Mouse (Mus musculus): ENCODE results near the gene Apoc2.
A peak's percentile ranks its signal among the peaks of the same experiment; 100 is the strongest.

Gene Apoc2

DNA sequence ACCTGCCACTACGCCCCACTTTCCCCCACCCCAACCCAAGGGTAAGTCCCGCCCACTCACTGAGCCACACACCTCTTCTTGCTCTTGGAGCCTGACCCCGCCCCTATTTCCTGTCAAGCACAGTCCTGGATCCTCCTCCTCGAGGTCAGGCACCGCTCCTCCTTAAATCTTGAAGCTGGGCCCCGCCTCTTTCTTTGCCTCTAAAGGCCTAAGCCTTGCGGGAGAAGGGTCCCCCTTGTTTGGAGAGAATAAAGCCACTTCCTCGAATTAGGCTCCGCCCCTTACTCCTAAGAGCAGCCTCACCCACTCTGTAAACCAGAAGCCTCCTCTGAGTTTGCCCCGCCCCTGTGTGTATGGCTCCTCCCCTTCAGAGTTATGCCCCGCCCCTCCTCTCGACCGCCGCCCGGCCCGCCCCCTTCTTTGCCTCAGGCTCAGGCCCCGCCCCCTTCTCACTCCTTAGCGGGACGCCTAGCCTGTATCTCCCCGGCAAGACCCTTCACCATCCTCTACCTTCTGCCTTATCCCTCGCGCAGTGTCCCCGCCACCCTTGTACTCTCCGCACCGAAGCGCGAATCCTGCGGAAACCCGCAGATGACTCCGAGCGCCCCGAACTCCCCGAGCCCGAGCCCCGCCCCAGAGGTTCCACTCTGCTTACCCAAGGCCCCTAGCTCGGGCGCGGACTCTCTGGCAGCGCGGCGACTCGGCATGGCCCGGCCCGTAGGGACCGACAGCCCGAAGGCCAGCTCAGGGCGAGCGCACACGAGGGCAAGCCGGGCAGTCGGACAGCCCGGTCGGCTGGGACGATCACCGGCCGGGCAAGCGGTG is 49.0 kb downstream of the Apoc2 start:
- peak; percentile 100 for DNase-seq (ENCODE audit: low read depth)

DNA sequence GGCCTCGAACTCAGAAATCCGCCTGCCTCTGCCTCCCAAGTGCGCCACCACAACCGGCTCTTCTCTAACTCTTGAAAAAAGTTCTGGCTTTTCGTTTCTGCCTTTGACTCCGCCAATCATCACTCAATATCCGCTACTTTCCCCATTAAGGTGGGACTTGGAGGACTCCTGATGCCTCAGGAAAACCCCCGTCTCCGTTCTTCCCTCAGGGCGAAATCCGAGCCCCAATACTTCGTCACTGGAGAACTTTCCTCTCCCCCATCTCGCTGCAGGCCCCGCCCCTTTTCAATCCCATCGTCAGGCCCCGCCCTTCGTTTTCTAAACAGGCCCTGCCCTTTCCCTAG is 49.6 kb downstream of the Apoc2 start:
- no peak for DNase-seq (ENCODE audit: low read depth)

DNA sequence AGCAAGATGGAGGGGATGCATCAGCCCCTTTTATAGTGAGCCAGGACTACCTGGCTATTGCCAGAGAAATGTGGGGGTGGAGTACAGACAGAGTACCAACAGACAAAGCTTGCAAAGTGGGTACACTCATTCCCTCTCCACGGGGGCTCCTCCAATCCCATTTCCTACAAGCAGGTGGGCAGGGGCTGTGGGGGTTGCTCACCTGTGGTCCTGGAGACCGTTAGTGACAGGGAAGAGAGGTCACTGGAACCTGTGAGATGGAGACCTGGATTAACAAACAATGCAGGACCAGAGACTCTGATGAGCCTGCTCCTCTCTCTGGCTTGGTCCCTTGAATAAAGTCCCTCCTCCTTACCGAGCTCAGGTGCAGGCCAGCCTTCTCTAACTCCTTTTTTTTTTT is 50.0 kb downstream of the Apoc2 start:
- no peak for DNase-seq (ENCODE audit: low read depth)

DNA sequence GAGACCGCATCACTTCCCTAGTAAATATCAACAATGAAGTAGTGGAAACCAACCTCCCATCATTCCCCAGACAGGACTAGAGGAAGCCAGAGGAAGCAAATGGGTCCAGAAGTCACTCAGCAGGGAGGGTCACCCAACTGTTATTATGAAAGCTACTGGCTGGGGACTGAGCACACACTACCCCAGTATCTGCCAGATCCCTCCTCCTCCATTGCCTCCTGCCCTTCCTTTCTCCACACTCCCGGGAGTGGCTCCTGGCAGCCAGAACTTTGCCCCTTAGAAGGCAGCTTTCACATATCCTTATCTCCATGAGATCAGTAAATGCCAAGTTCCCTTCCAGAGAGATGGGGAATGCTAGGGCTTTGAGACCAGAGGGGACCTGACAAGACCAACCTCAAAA is 54.3 kb downstream of the Apoc2 start:
- no peak for DNase-seq (ENCODE audit: low read depth)

DNA sequence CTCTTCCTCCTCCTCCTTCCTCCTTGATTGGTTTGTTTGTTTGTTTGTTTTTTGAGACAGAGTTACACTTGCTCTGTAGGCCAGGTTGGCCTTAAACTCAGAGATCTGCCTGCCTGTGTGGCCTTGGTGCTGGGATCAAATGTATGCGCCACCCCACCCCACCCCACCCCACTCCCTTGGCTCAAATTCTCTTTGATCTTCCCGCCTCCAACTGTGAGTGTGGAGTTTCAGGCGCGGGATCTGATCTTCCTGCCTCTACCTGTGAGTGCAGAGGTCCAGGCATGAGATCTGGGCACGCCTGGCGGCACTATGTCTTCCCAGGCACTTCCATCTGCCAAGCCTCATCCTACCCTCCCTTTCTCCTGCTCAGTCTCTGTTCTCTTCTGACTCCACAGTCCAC is 55.5 kb downstream of the Apoc2 start:
- DNase-seq (ENCODE audit: low read depth), result no peak
